Mouse (Mus musculus): ENCODE measurements around the gene Vmn1r73. TPM values are rescaled to one million over a fixed set of nuclear protein-coding genes. Genes with fewer than 3 reads are reported as not detected.

The Vmn1r73 gene
- total RNA-seq (2023) = not detected in 2 replicates

DNA sequence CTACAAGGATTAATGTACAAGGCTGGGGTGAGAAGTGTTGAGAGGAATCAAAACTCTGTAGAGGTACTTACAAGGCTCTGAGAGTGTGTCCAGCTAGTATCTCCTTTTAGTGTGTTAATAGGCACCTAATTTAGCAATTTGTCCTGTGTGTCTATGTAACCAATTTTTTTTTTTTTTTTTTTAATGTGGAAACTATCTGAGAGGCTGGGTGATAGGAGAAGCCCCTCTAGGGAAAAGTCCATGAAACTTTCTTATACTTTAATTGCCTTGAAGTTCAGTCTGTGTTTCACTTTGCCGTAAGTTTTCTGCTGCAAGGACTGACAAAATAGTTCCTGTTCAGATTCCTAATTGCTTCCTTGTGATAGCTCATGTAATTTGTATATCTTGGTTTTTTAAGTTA is at the start of gene Vmn1r73:
Gene Vmn1r73, plus strand, starts transcription at position 301 of the 400 bp plus-strand sequence.

Other genes starting within 250 kb of the Vmn1r73 start
- not detected in 2 replicates for gene Zscan4-ps2, start 216.0 kb upstream of the Vmn1r73 start, total RNA-seq (2023)
- not detected in 2 replicates for gene Zscan4-ps3, start 121.0 kb upstream of the Vmn1r73 start, total RNA-seq (2023)
- gene Vmn1r72, start 50.1 kb upstream of the Vmn1r73 start, total RNA-seq (2023) = 0.20 and 0.41 TPM in 2 replicates
- not detected in 2 replicates for gene Vmn1r74, start 103.7 kb downstream of the Vmn1r73 start, total RNA-seq (2023)
- not detected in 2 replicates for gene Vmn1r75, start 144.4 kb downstream of the Vmn1r73 start, total RNA-seq (2023)
- gene Vmn1r76, start 207.9 kb downstream of the Vmn1r73 start, total RNA-seq (2023) = not detected in 2 replicates